Mouse (Mus musculus) MEL (cell line): ENCODE measurements around the gene Hoxc6.

Experiments
- BHLHE40 ChIP-seq: IDR thresholded peaks from 2 replicates; pipeline ENCODE4 v1.6.1; 2012; ENCODE audit warnings: low read depth, mild to moderate bottlenecking, inconsistent platforms, low read length, improper control_type of control experiment, borderline replicate concordance
- CTCF ChIP-seq, 3 experiments: IDR thresholded peaks in 2 of 3; conservative IDR thresholded peaks in 1 of 3; 2 replicates each; pipeline ENCODE4 v1.5.1; 2011 to 2012; ENCODE audit warnings: low read length in 3 of 3, low read depth in 2 of 3, mild to moderate bottlenecking in 2 of 3, improper control_type of control experiment in 1 of 3, inconsistent platforms in 1 of 3, mixed read lengths in 1 of 3, moderate library complexity in 1 of 3; ENCODE audit not compliant: control insufficient read depth in 1 of 3, insufficient read depth in 1 of 3, poor library complexity in 1 of 3, severe bottlenecking in 1 of 3
- TCF12 ChIP-seq: IDR thresholded peaks from 2 replicates; pipeline ENCODE4 v1.6.1; 2014; ENCODE audit warnings: low read depth, mild to moderate bottlenecking, inconsistent platforms, low read length, improper control_type of control experiment, moderate library complexity
- UBTF ChIP-seq: IDR thresholded peaks from 2 replicates; pipeline ENCODE4 v1.6.1; 2012; ENCODE audit warnings: low read depth, mild to moderate bottlenecking, inconsistent platforms, low read length, improper control_type of control experiment, moderate library complexity, borderline replicate concordance; ENCODE audit not compliant: insufficient read depth

GRCm38 (mm10) chr15:103061131-103061825 is 63.2 kb downstream of the Hoxc6 start:
- TF ChIP-seq TCF12 (no peak), BHLHE40 (no peak), CTCF (IDR thresholded peaks at IDR 0.05 in 2 of 3, conservative IDR thresholded peaks at IDR 0.05 in 1 of 3; ENCODE audit: control insufficient read depth in 1 of 3, insufficient read depth in 1 of 3, low read depth in 2 of 3, low read length in 3 of 3, poor library complexity in 1 of 3, severe bottlenecking in 1 of 3) (no peak), UBTF (no peak)
